Mouse (Mus musculus) frontal cortex, adult 2 months (tissue): ENCODE results near the gene Lyg1. TPM values are rescaled to one million over a fixed set of nuclear protein-coding genes. Genes with fewer than 3 reads are reported as not detected.

Experiments
- DNase-seq, 2 experiments: peaks; one replicate each; pipeline ENCODE4 v3.0.0; 2022; ENCODE audit warnings: low spot score in 1 of 2; ENCODE audit errors: extremely low spot score in 1 of 2
- polyA plus RNA-seq: library from polyadenylated mRNA; depleted of rRNA; stranded (reverse); fragments of >200 nt; gene quantifications from 2 replicates; pipeline ENCODE4 v1.2.3, GENCODE M21; 2012; rRNA removed

Lyg1 gene
- polyA plus RNA-seq, 1 experiment = not detected

GRCm38 (mm10) chr1:37955251-37955650, 2.3 kb downstream of the Lyg1 start:
- DNase-seq = no peak

- no peak for DNase-seq
These were observed 2.8 kb downstream of the Lyg1 start for GRCm38 (mm10) chr1:37954786-37955185.

DNA sequence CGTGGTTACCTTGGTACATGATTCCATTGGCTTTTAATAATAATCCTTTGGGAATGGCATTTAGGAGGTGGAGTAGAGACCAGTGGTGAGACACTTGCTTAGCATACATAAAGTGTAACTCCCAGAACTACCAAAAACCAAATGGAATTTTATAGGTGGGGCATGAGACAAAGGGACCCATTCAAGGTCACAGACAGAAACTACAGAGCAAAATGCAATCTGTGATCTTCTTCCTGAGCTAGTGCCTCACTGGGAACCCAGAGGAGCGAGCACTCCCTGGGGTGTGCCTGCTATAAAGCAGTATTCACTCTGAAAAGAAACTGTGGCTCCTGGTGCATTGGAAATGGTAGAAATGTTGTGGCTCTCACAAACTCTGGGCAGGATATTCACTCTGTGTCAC, 8.7 kb downstream of the Lyg1 start:
- DNase-seq = no peak

DNA sequence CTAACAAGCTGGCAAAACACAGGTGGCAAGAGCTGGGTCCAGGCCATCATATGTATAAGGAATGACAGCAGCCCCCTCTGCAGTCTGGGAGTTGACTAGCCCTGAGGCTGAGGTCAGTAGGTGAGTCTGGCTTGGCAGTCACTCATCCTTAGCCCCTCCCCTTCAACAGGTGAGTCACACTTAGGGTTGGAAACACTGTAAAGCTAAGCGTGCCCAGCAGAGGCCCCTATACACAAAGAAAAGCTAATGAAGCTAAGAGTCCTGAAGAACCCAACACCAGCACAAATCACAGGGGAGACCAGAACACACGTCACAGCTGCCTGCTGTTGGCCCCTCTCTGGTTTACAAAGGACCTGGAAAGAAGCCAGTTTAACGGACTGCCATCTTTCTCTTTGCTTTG, 25.8 kb downstream of the Lyg1 start:
- DNase-seq = peak in 1 of 2 experiments; percentile 17

DNA sequence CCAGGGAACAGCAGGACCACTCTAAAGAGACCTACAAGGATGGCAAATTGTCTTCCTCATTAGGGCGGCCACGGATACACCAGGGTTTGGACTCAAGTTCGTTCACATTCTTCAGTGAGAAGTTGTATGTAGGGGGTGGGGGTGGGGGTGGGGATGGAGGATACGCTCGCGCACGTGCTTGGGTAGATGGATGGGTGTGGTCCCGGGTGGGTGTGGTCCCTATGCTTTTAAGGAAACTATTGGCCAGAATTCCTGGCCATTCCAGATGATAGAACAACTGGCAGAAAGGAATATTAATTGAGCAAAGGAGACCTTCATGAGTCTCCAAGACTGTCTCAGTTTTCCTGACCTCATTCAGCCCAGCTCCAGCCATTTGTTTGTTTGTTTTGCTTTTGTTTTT, 31.6 kb downstream of the Lyg1 start:
- no peak for DNase-seq

DNA sequence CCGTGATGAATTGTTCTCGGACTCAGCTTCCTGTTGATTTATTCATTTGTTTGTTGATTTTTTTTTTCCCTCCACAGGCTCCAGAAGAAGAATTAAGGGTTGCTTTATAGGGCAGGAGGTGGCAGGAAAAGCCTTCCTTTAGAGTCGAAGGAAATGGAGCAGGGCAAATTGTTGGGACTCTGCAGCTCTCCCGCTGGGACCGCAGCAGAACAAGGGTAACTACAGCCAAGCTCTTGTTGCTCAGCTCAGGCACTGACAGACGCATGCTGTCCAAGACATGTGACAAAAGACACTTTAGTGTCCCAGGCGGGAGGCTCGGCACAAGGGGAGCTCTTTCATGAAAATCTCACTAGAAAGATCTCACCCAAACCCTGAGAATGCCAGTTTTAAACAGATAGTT, 35.0 kb downstream of the Lyg1 start:
- DNase-seq = no peak

DNA sequence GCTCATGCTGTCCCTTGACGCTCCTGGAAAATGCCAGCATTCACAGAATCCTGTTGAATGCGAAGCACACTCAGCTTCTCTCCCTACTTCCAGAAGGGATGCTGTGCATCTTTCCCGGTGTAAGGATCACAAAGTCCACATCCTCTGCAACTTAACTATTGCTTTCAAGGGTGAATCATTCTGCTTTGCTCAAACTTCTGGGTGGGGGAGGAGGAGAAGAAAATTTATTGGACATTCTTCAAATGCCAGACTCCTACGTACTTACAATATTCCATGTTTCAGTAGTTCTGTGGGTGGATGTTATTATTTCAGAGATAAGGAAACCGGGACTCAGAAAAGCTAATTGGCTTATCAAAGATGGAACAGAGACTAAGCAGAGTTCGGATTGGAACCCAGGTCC, 39.5 kb downstream of the Lyg1 start:
- DNase-seq = peak in 1 of 2 experiments; percentile 20

DNA sequence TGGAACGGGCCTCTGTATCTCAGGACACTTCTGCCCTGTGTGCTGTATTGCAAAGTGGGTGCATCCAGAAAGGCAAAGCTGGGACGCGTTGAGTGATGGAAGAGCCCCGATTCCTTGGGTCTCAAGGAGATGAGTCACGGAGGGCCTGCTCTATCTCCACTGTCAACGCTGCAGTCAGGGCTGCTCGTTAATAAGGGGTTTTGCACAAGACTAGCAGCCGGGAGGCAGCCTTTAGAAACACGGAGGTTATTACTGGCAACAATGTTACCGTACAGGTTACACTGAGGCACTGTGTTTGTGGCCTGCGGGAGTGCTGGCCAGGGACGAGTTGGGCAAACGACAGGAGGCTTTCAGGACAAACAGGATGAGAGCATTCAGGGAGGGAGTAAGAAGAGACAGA, 39.9 kb downstream of the Lyg1 start:
- DNase-seq = no peak

- no peak for DNase-seq
These were observed 41.2 kb downstream of the Lyg1 start, which contains the start of gene Lyg2 for GRCm38 (mm10) chr1:37916393-37916792. Gene Lyg2, minus strand, starts transcription at chr1:37916493.

DNA sequence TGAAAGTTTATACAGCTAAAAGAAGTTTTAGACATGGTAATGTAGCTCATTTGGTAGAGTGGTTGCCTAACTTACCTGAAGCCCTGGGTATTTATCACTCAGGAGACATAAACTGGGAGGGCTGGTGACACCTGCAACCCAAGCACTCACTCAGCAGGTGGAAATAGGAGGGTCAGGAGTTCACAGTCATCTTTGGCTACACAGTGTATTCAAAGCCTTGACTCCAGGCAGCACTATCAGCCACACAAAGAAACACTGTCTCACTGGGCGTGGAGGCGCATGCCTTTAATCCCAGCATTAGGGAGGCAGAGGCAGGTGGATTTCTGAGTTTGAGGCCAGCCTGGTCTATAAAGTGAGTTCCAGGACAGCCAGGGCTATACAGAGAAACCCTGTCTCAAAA, 44.8 kb downstream of the Lyg1 start:
- DNase-seq = no peak

- peak in 1 of 2 experiments; percentile 49 for DNase-seq
These were observed 54.4 kb downstream of the Lyg1 start for GRCm38 (mm10) chr1:37903178-37903577.

GRCm38 (mm10) chr1:37900288-37900687, 57.3 kb downstream of the Lyg1 start:
- DNase-seq = no peak

DNA sequence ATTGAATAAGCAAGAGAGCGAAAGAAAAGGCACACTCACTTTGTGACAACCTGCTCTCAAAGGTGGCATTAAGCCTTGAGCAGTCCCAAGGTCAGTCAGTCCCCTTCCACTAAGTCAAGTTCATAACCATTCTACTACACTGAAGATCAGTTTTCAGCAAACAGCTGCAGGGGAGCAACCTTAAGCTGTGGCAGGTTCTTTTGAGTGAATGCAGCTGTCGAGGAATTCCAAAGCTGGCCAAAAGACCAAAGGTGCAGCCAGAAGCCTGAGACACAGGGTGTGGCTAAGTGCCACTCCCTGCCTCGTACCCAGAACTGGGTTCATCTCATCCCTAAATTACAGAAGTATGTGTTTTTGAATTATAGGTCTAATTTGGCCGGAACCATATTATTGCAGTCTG, 57.7 kb downstream of the Lyg1 start:
- no peak for DNase-seq

Other genes starting within 250 kb of the Lyg1 start
- 143 and 163 TPM in 2 replicates for gene 2010300C02Rik, start 237.7 kb downstream of the Lyg1 start, polyA plus RNA-seq
- gene Tsga10, start 91.3 kb downstream of the Lyg1 start, polyA plus RNA-seq = 12.6 and 14.9 TPM in 2 replicates
- gene Lipt1, start 86.0 kb downstream of the Lyg1 start, polyA plus RNA-seq = 7.6 and 8.6 TPM in 2 replicates
- gene Mitd1, start 67.3 kb downstream of the Lyg1 start, polyA plus RNA-seq = 17.1 and 17.9 TPM in 2 replicates
- 127 and 138 TPM in 2 replicates for gene Mrpl30, start 67.3 kb downstream of the Lyg1 start, polyA plus RNA-seq
- gene Lyg2, start 41.3 kb downstream of the Lyg1 start, polyA plus RNA-seq = not detected in 2 replicates
- 44.6 and 48.4 TPM in 2 replicates for gene Txndc9, start 40.1 kb upstream of the Lyg1 start, polyA plus RNA-seq
- 17.5 and 21.6 TPM in 2 replicates for gene Eif5b, start 40.3 kb upstream of the Lyg1 start, polyA plus RNA-seq
- gene Rev1, start 172.0 kb upstream of the Lyg1 start, polyA plus RNA-seq = 34.4 and 36.3 TPM in 2 replicates